Mouse (Mus musculus): ENCODE measurements around the gene Lexm.

Gene Lexm

GRCm38 (mm10) chr4:106581176-106581864 is 35.7 kb downstream of the Lexm start:
- no peak for DNase-seq

GRCm38 (mm10) chr4:106577511-106577910 is 39.5 kb downstream of the Lexm start:
- DNase-seq = peak; percentile 72 to 78

DNA sequence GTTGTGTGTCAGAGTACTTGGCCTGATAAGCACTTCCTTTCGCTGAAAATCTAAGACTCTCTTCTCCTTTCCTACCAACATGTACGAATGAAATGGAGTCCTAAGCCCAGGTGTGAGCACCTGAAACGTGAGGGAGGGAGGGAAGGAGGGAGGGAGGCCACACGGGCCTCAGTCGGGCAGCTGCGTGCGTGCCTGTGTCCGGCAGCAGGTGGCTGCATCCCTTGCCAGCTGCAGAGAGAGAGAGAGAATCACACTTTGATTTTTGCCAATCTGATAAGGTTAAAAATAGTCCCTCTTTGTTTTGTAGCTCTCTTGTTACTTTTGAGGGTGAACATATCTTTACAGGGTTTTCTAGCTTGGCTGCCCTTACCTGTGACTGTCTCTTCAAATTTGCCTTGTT is 42.0 kb downstream of the Lexm start:
- DNase-seq = no peak

DNA sequence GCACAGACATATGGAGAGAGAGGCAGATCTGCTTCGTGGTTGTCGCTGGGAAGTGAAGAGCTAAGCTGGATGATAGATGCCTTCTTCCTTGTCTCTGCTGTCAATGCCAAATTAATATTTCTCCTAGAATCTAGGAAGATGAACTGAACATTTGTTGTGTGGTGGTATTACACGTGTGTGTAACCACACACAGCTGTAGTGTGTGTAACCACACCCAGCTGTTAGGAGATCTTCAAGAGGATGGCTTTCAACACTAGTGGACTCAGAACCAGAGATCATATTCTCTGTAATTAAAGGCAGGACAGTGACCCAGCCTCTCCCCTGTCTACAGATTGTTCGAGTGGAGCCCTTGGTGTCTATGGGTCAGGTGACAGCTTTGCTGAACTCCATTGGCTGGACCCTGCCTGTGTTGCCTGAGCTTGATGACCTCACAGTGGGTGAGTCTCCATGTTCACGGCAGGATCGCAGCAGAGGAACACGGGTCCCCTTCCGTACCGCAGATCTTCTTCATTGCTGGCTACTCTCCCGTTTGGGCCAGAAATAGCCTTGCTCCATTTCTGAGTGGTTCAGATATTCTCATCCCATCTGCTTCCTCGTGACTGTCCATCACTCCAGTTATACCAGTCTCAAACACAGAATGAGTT is 45.8 kb downstream of the Lexm start:
- DNase-seq = no peak

GRCm38 (mm10) chr4:106569680-106570079 is 47.4 kb downstream of the Lexm start:
- DNase-seq = no peak

DNA sequence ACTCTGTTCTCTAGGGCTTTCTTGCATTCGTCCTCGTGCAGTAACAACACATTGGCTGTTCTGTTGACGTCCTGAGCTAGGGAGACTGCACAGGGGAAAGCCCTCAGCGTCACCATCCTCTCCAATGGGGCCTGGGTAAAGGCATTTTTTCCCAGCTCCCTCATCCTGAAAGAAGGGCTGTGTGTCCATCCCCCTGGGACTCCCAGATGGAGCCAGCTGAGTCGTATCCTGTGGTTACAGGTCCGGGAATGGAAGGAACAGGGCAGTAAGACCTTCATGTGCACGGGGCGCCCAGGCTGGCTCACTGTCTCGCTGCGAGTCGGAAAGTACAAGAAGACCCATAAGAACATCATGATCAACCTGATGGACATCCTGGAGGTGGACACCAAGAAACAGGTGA is 52.9 kb downstream of the Lexm start:
- no peak for DNase-seq

DNA sequence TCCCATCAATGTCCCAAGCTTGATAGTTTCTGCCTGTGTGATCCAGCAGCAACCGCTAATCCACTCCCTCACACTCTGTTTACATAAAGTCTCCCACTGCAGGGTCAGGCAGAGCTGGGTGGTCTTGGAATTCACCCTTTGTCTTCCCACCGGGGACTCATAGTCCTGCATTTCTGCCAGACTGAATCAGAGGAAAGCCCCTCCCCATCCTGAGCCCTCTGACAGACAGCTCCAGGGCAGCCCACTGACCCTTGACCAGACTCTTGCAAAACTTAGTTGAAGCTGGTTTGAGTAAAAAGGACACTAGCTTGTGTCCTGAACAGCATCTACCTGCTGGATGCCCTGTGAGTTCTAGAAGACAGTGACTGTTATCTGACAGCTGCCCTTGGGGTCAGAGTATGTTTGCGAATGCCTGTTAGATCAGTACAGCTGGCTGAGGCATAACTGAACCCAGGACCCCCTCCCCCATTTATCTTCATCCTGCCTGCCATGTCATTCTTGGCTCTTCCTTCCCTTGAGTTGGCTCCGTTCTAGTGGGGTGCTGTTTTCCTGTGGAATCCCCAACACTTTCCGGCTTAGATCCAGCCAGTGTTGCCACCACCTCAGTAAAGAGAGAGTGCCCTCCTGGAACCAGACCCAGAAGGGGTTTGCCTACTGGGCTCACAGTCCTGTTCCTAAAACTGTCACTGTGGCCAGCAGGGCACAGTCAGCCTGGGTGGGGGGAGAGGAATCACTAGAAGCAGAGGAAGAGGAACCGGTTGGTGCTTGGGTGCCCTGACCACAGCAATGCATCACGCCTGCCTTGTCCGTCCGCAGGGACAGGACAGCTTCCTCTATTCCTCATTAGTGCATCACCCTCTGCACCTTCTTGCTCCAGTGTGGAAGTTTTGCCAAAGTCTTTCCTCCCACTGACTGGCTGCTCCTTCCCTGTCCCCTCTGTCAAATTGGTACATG is 53.9 kb downstream of the Lexm start:
- peak; percentile 70 to 85 for DNase-seq

DNA sequence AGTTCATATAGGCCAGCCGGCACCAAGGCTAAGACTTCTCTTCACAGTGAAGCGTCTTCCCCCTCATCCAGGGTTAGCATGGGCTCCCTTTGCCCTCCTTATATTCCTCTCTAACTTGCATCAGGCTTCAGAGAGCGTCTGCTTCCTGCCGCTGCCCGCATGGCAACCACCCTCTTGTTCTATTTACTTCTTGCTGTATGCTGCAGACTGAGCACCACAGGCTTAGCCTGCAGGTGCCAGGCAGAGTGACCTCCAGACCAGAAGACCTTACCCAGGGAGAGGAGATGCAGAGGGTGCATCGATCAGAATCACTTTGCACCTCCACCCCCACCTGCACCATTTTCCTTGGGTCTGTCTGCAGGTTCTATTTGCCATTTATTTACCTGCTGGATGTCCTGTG is 55.0 kb downstream of the Lexm start:
- DNase-seq = no peak

DNA sequence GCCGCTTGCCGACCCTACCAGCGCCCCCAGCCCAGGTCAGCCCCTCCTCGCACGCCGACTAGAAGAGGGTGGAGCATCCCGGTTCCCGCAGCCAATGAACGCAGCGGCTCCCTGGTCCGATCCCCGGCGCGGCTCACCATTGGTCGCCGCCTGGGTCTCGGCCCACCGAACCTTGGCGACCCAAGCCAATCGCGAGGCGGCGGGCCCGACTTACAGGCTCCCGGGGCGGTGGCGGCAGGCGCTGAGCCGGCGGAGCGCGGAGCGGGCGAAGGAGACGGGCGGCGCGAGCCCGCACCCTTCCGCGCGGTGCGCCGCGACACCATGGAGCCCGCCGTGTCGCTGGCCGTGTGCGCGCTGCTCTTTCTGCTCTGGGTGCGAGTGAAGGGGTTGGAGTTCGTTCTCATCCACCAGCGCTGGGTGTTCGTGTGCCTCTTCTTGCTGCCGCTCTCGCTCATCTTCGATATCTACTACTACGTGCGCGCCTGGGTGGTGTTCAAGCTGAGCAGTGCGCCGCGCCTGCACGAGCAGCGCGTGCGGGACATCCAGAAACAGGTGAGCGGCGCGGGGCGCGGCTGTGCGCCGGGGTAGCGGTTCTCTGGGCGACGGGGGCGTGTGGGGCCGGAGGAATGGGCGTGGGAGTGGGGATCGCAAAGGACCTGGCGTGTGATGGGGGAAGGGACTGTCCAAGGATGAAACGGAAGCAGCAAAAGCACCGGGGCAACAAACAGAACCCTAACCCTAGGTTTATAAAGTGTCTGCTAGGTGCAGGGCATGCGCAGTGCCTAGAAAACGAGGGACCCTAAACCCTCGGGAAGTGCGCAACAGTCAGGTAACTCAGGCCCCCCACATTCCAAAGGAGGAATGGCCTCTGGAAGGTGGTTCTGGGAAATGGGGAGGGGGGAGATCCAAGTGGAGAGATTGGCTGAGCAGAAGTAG is 55.9 kb downstream of the Lexm start, which contains the start of gene Dhcr24:
TSS of gene Dhcr24 (plus strand) at position 193 of the 936 bp plus-strand sequence.
- DNase-seq = peak; percentile 94 to 96

DNA sequence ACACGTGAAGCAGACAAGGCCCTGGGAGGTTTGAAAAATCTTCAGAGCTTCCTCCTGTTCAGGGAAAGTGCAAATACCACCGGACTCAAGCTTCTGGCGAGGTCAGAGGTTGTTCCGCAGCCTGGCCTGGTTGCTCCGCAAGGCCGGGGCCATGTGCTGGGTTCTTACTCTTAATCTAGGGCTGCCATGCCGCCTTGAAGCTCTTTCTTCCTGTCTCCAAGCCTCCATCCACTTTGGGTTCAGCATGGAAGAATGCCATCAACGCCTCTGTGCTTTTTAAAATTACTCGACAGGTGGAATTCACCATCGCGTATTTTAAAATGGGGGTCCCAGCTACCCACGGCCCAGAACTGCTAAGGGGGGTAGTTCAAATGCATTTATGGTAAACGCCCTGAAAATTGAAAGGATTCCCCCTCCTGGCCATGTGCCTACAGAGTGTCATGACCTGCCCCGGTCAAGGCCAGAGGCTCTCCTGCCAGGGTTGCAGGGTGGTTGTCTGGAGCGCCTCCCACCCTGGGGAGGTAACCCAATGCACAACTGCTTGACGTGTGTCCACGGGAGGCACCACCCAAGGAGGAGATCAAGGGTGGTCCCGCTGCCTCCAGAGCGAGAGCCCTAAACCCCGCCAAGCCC is 56.7 kb downstream of the Lexm start:
- peak; percentile 67 to 74 for DNase-seq

GRCm38 (mm10) chr4:106559343-106560212 is 57.5 kb downstream of the Lexm start:
- no peak for DNase-seq

DNA sequence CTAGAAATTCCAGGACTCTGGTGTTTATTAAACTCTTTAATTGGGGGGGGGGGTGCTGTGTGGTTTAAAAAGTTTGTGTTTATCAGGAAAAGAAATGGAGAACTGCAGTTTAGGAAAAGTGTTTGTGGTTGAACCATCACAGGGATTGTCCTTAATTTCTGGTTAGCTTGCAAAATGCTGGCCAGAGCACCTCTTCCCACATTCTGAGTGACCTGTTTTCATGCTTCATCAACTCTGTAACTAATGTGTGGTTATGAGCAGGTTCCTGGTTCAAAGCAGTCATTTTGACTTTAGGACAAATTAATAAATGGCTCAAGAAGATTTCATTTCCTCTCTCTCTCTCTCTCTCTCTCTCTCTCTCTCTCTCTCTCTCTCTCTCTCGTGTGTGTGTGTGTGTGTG is 59.1 kb downstream of the Lexm start:
- peak in 1 of 2 experiments; percentile 61 for DNase-seq

DNA sequence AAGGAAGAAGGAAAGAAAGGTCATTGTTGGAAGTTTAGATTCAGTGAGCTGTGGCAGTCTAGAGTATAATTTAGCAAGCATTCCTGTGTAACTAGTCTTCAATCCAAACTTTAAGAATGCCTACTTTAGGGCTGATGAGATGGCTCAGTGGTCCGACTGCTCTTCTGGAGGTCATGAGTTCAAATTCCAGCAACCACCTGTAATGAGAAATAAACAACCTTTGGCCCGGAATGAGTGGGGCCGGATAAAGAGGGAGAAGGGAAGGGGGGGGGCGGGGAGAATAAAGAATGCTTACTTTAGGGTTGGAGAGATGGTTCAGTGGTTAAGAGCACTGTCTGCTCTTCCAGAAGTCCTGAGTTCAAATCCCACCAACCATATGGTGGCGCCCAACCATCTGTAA is 59.8 kb downstream of the Lexm start:
- DNase-seq = no peak

- DNase-seq = no peak
Observed at GRCm38 (mm10) chr4:106550516-106551166, 66.4 kb downstream of the Lexm start.

- no peak for DNase-seq
Observed at GRCm38 (mm10) chr4:106548113-106548512, 68.9 kb downstream of the Lexm start.

DNA sequence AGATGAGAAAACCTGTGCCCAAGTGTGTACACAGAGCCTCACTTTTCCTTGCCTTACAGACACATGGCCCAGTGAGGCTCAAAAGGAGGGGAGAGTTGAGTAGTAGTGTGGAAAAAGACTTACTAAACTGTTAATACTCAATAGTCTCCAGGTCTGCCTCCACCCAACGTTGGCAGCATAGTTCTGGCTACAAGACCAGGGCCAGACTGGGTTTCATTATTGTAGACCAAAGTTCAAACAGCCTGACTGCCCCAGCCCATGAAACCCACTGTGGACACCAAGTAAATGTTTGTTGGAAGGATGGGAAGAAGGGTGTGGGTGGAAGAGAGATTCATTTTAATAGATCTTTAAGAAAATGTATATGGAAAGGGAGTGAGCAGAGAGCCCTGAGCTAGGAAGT is 70.1 kb downstream of the Lexm start:
- DNase-seq = peak; percentile 38 to 48

GRCm38 (mm10) chr4:106545817-106546373 is 71.1 kb downstream of the Lexm start:
- DNase-seq = no peak

GRCm38 (mm10) chr4:106542211-106542610 is 74.8 kb downstream of the Lexm start:
- DNase-seq = peak; percentile 74 to 79

DNA sequence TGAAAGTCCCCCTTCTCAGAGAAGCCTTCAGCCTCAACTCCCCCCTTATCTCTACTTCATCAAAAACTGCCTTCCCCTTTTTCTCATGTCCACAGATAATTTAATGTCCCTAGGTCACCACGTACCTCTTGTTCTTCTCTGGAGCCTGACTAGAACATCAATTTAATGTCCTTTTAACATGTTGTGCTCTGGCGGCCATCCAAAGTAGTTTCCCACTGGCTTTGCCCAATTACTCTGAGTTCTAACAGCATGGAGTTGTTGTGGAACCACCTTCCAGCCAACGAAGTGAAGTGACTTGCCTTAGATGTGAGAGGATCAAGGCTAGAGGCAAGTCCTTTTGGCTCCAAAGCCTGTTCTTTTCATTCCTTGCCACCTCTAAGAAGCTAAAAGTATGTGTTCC is 75.5 kb downstream of the Lexm start:
- peak in 1 of 2 experiments; percentile 62 for DNase-seq

Measured in kidney, postnatal 36 days (tissue).